Mouse (Mus musculus) brain, embryonic 14.5 days (tissue): ENCODE measurements around the gene Cenpm.

Experiments used
- CTCF ChIP-seq: fragments of 200-500 bp; IDR thresholded peaks from 2 replicates; pipeline ENCODE4 v1.5.1; 2012; ENCODE audit warnings: inconsistent platforms, mild to moderate bottlenecking, moderate library complexity, borderline replicate concordance; ENCODE audit not compliant: insufficient read depth, insufficient read length; ENCODE audit errors: extremely low read depth
- POLR2A ChIP-seq: fragments of 200-500 bp; IDR thresholded peaks from 2 replicates; pipeline ENCODE4 v1.6.1; 2012; ENCODE audit warnings: mild to moderate bottlenecking, inconsistent platforms, borderline replicate concordance; ENCODE audit not compliant: poor library complexity, insufficient read depth, insufficient read length, severe bottlenecking; ENCODE audit errors: extremely low read depth

DNA sequence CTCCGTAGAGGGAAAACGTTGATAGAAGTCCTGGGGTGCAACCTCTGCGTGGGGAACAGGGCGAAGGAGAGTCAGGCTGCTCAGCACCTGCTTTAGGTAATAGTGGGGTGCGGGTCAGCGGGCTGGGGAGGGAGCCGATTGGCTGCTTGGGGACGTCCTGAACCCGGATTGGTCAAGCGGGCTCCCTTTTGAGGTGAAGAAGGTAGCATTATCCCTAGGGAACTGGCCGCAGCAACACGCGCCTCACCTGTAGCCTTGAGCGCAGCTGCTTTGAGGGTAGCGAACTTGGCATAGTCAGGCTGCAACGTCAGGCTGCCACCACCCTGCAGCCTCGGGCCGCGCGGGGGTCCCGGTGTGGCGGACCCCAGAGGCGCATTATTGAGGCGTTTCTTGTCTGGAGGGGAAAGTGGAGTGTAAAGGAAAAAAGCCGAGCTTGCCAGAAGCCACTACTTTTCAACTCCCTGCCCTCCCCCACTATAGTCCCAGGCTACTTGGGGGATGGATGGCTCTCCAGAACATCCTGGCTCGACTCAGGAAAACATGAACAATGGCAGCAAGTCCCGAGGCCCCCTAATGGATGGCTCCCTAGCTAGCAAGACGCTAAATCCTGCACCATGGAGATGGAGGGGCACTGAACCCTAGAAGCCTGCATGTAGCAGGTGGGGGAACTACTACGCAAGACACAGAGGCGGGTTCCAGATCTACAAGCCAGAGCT lies 36.9 kb downstream of the Cenpm start:
- TF ChIP-seq CTCF, result no peak
- no peak for TF ChIP-seq POLR2A
